Mouse (Mus musculus) MEL (cell line): ENCODE measurements around the gene Ccdc146. TPM values are rescaled to one million over a fixed set of nuclear protein-coding genes. Genes with fewer than 3 reads are reported as not detected.

Source experiments
- DNase-seq: peaks from one replicate; pipeline ENCODE4 v3.0.0; 2011; ENCODE audit warnings: low read depth, low spot score
- H3K27ac ChIP-seq: 2 replicates; pipeline ENCODE4 v1.5.1; 2012; ENCODE audit warnings: low read depth, mild to moderate bottlenecking, control low read depth, low read length, moderate library complexity; ENCODE audit not compliant: control insufficient read depth
- H3K27me3 ChIP-seq, 2 experiments: fragments of 150-350 bp in 1 of 2; sonication (generic) in 1 of 2; 2 replicates each; pipeline ENCODE4 v1.6.1; 2012; ENCODE audit warnings: low read length in 2 of 2, mild to moderate bottlenecking in 2 of 2, improper control_type of control experiment in 1 of 2, moderate library complexity in 1 of 2; ENCODE audit not compliant: insufficient read depth in 2 of 2, control insufficient read depth in 1 of 2
- H3K36me3 ChIP-seq, 2 experiments: 2 replicates each; pipeline ENCODE4 v1.6.1; 2012 to 2014; ENCODE audit warnings: low read length in 2 of 2, improper control_type of control experiment in 1 of 2, inconsistent platforms in 1 of 2, mild to moderate bottlenecking in 1 of 2; ENCODE audit not compliant: insufficient read depth in 2 of 2, control insufficient read depth in 1 of 2
- H3K4me1 ChIP-seq, 2 experiments: fragments of 150-350 bp in 1 of 2; sonication (generic) in 1 of 2; 2 replicates each; pipeline ENCODE4 v1.6.1; 2012; ENCODE audit warnings: low read length in 2 of 2, improper control_type of control experiment in 1 of 2, mild to moderate bottlenecking in 1 of 2; ENCODE audit not compliant: insufficient read depth in 2 of 2, control insufficient read depth in 1 of 2
- H3K4me3 ChIP-seq, 2 experiments: fragments of 150-350 bp in 1 of 2; sonication (generic) in 1 of 2; 2 replicates each; pipeline ENCODE4 v1.5.1; 2012; ENCODE audit warnings: low read depth in 2 of 2, low read length in 2 of 2, mild to moderate bottlenecking in 2 of 2, moderate library complexity in 2 of 2, control low read depth in 1 of 2, improper control_type of control experiment in 1 of 2; ENCODE audit not compliant: control insufficient read depth in 1 of 2, insufficient read depth in 1 of 2
- H3K79me2 ChIP-seq: 2 replicates; pipeline ENCODE4 v1.6.1; 2012; ENCODE audit warnings: mild to moderate bottlenecking, low read length, moderate library complexity; ENCODE audit not compliant: control insufficient read depth, poor library complexity, insufficient read depth
- H3K9ac ChIP-seq: 2 replicates; pipeline ENCODE4 v1.6.1; 2012; ENCODE audit warnings: low read depth, mild to moderate bottlenecking, control low read depth, low read length, moderate library complexity; ENCODE audit not compliant: control insufficient read depth, poor library complexity, severe bottlenecking
- H3K9me3 ChIP-seq: fragments of 150-350 bp; sonication (generic); replicated peaks from 2 replicates; pipeline ENCODE4 v1.6.1; 2012; ENCODE audit warnings: mild to moderate bottlenecking, low read length, improper control_type of control experiment, moderate library complexity; ENCODE audit not compliant: insufficient read depth
- BHLHE40 ChIP-seq: IDR thresholded peaks from 2 replicates; pipeline ENCODE4 v1.6.1; 2012; ENCODE audit warnings: low read depth, mild to moderate bottlenecking, inconsistent platforms, low read length, improper control_type of control experiment, borderline replicate concordance
- CHD2 ChIP-seq: IDR thresholded peaks from 2 replicates; pipeline ENCODE4 v1.6.1; 2011; ENCODE audit warnings: low read length, improper control_type of control experiment
- EP300 ChIP-seq, 2 experiments: IDR thresholded peaks; 2 replicates each; pipeline ENCODE4 v1.6.1; 2011; ENCODE audit warnings: improper control_type of control experiment in 2 of 2, low read length in 2 of 2, low read depth in 1 of 2, mild to moderate bottlenecking in 1 of 2
- ETS1 ChIP-seq: IDR thresholded peaks from 2 replicates; pipeline ENCODE4 v1.6.1; 2012; ENCODE audit warnings: low read depth, mild to moderate bottlenecking, inconsistent platforms, low read length, improper control_type of control experiment, moderate library complexity
- GATA1 ChIP-seq: IDR thresholded peaks from 2 replicates; pipeline ENCODE4 v1.6.1; 2011; ENCODE audit warnings: low read depth, low read length, improper control_type of control experiment
- MAFK ChIP-seq: IDR thresholded peaks from 2 replicates; pipeline ENCODE4 v1.6.1; 2011; ENCODE audit warnings: low read depth, mild to moderate bottlenecking, low read length, improper control_type of control experiment, borderline replicate concordance
- MAX ChIP-seq: IDR thresholded peaks from 2 replicates; pipeline ENCODE4 v1.6.1; 2011; ENCODE audit warnings: low read length, improper control_type of control experiment
- MXI1 ChIP-seq: IDR thresholded peaks from 2 replicates; pipeline ENCODE4 v1.6.1; 2011; ENCODE audit warnings: mild to moderate bottlenecking, low read depth, low read length, improper control_type of control experiment
- MYC ChIP-seq: IDR thresholded peaks from 2 replicates; pipeline ENCODE4 v1.6.1; 2011; ENCODE audit warnings: low read depth, mild to moderate bottlenecking, low read length, improper control_type of control experiment, moderate library complexity
- POLR2AphosphoS2 ChIP-seq: IDR thresholded peaks from 2 replicates; pipeline ENCODE4 v1.6.1; 2011; ENCODE audit warnings: low read length, improper control_type of control experiment
- RAD21 ChIP-seq: IDR thresholded peaks from 2 replicates; pipeline ENCODE4 v1.6.1; 2011; ENCODE audit warnings: mild to moderate bottlenecking, low read depth, low read length, improper control_type of control experiment
- RCOR1 ChIP-seq: IDR thresholded peaks from 2 replicates; pipeline ENCODE4 v1.6.1; 2012; ENCODE audit warnings: low read depth, mild to moderate bottlenecking, inconsistent platforms, low read length, improper control_type of control experiment
- TAL1 ChIP-seq: IDR thresholded peaks from 2 replicates; pipeline ENCODE4 v1.6.1; 2012; ENCODE audit warnings: mild to moderate bottlenecking, inconsistent platforms, low read length, moderate library complexity, mixed read lengths
- UBTF ChIP-seq: IDR thresholded peaks from 2 replicates; pipeline ENCODE4 v1.6.1; 2012; ENCODE audit warnings: low read depth, mild to moderate bottlenecking, inconsistent platforms, low read length, improper control_type of control experiment, moderate library complexity, borderline replicate concordance; ENCODE audit not compliant: insufficient read depth
- USF1 ChIP-seq: IDR thresholded peaks from 2 replicates; pipeline ENCODE4 v1.6.1; 2014; ENCODE audit warnings: low read depth, mild to moderate bottlenecking, inconsistent platforms, low read length, improper control_type of control experiment, moderate library complexity
- USF2 ChIP-seq, 2 experiments: IDR thresholded peaks; 2 replicates each; pipeline ENCODE4 v1.6.1; 2011 to 2012; ENCODE audit warnings: improper control_type of control experiment in 2 of 2, low read length in 2 of 2, borderline replicate concordance in 1 of 2, inconsistent platforms in 1 of 2, low read depth in 1 of 2, mild to moderate bottlenecking in 1 of 2; ENCODE audit not compliant: insufficient read depth in 1 of 2
- ZC3H11A ChIP-seq: IDR thresholded peaks from 2 replicates; pipeline ENCODE4 v1.6.1; 2012; ENCODE audit warnings: low read depth, mild to moderate bottlenecking, inconsistent platforms, low read length, improper control_type of control experiment
- ZNF384 ChIP-seq: IDR thresholded peaks from 2 replicates; pipeline ENCODE4 v1.6.1; 2012; ENCODE audit warnings: low read depth, mild to moderate bottlenecking, inconsistent platforms, low read length, improper control_type of control experiment
- polyA plus RNA-seq, 2 experiments: library from polyadenylated mRNA; stranded (reverse) in 1 of 2; unstranded in 1 of 2; fragments of >175 nt in 1 of 2; fragments of >200 nt in 1 of 2; gene quantifications; 2 replicates each; pipeline versions ENCODE4 v1.2.1 to v1.2.4; 2012; ENCODE audit warnings: low replicate concordance in 2 of 2, low read depth in 1 of 2; ENCODE audit not compliant: insufficient read length in 2 of 2, insufficient read depth in 1 of 2, missing spikeins in 1 of 2
- total RNA-seq: library from RNA; depleted of rRNA; stranded (reverse); fragments of 300-350 nt; gene quantifications from 2 replicates; pipeline ENCODE4 v1.2.3, GENCODE M21; 2012

The Ccdc146 gene
- total and polyA plus RNA-seq, 3 experiments: 0.35 to 0.45 TPM; not detected in 1

DNA sequence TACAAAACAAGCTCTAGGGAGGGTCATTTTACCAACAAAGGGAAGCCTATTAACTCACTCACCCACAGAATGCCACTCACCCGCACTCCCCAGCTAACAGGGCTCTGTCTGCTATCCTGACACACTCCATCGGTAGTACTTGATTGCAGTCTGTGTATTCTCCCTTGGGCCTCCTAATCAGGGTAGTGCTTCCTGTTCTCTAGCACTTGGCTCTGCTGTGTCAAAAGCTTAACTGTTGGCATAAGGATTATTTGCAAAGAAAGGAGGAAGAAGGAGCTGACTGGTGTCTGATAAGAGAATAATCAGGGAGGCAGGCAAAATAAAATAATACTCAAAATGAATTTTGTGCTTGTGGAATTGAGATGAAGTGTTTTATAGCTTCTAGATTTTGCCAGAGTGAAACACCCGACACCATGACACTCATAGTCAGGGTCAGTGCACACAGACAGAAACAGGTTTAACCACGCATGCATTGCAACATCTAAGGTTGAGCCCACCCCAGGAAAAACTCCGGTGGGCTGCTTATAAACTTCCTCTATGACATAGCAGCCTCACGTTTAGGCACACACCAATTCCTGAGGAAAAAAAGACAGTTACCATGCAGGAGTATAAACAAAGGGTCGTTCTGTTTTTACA is 29.2 kb downstream of the Ccdc146 start (continued):
- TF ChIP-seq GATA1: peak; percentile 98
- TF ChIP-seq POLR2AphosphoS2: peak; percentile 86
- no peak for TF ChIP-seq ZNF384
- peak; percentile 70 for TF ChIP-seq MAFK
- peak; percentile 95 for TF ChIP-seq ETS1
- TF ChIP-seq USF1: 0 out of 2 replicates have a peak, but pooled peaks have one; percentile 32

DNA sequence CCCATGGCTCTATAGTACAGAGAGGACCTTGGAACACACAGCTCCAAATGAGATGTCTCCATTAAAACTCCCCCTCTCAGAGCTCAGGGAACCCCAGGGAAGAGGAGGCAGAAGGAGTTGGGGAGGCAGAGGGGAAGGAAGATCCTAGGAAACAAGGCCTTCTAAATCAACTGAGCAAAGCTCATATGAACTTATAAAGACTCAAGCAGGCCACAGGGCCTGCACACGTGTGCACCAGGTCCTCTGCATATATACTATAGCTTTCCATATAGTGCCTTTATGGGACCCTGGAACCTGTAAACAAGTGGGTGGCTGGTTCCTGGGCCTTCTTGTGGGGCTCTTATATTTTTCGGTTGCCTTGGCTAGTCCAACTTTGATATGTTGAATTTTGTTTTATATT is 29.9 kb downstream of the Ccdc146 start:
- peaks cover 0 to 40% of the 10 kb centered on the region in 2 experiments; a peak in 2 of 4 replicates for H3K36me3 ChIP-seq
- DNase-seq: peak; percentile 67
- H3K4me3 ChIP-seq: peak overlapping the region; percentile 33 to 38
- no peaks in the 10 kb centered on the region for H3K9me3 ChIP-seq
- H3K27me3 ChIP-seq: no peaks in the 10 kb centered on the region
- peak overlapping the region; percentile 69 for H3K9ac ChIP-seq
- peaks cover 25 to 31% of the 10 kb centered on the region in 2 experiments for H3K4me1 ChIP-seq
- peak in 1 of 2 experiments; percentile 7; a peak in 1 of 4 replicates for TF ChIP-seq EP300 (IDR thresholded peaks at IDR 0.05; ENCODE audit: low read depth in 1 of 2, low read length in 2 of 2)
- TF ChIP-seq RAD21: no peak
- TF ChIP-seq MYC: peak; percentile 24; the same call in 1 of the 2 replicates
- no peak for TF ChIP-seq TAL1
- TF ChIP-seq MAX: peak; percentile 54
- TF ChIP-seq BHLHE40: no peak
- H3K27ac ChIP-seq: peak overlapping the region; percentile 95
- peaks cover 5% of the 10 kb centered on the region for H3K79me2 ChIP-seq

DNA sequence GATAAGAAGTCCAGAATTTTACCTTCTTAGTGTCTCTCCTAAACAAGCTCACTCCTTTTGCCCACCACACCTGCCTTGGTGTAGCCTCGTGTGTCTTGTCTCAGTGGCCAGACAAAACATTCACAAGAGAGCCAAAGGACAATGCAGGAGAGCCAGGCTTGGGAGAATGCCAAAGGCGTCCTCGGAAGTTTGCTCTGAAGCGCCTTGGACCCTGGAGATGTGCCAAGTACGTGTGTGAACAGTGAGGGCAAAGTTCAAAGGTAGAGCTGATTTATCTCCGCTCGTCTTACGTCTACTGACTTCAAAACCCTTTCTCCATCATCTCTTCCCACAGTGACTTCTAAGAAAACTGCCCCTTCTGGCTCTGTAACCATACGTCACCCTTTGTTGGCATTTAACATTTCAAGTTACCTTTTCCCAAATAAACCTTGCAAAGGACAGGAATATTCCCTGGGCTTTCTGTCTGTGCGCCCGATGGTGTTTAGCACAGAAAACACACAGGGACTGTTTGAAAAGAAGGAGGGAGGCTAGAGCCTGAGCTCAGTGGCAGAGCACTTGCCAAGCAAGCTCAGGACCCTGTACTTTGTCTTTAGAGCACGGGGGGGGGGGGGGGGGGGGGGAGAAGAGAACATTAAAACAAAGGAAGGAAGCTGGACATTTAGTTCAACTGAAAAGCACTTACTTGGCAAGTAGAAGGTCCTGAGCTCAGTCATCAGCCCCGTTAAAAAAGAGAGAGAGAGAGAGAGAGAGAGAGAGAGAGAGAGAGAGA is 32.7 kb downstream of the Ccdc146 start:
- Histone ChIP-seq H3K36me3 (peaks cover 0 to 50% of the 10 kb centered on the region in 2 experiments; a peak in 2 of 4 replicates), H3K4me3 (no peak overlapping the region), H3K27ac (no peak overlapping the region), H3K4me1 (peaks cover 29 to 36% of the 10 kb centered on the region in 2 experiments), H3K27me3 (no peaks in the 10 kb centered on the region), H3K9ac (no peak overlapping the region), H3K9me3 (no peaks in the 10 kb centered on the region), H3K79me2 (peaks cover 5% of the 10 kb centered on the region)
- no peak for TF ChIP-seq USF2 (IDR thresholded peaks at IDR 0.05; ENCODE audit: borderline replicate concordance in 1 of 2, insufficient read depth in 1 of 2, low read depth in 1 of 2, low read length in 2 of 2)
- TF ChIP-seq ZC3H11A: no peak
- TF ChIP-seq UBTF: no peak
- TF ChIP-seq CHD2: no peak
- TF ChIP-seq RCOR1: no peak
- no peak for TF ChIP-seq MXI1
- no peak for DNase-seq
